In genomic region chr4:141545743-141546333, GRCm38 (mm10) we compare ENCODE assay signal across 8 mouse cellular contexts. TPM values are rescaled to one million over a fixed set of nuclear protein-coding genes. Genes with fewer than 3 reads are reported as not detected.
DNase-seq lines count a peak whose midpoint lies in the region; ATAC-seq lines count a peak whose summit lies in the region.

No protein-coding gene starts in this region.

- peak overlapping the region; percentile 100 for H3K27ac ChIP-seq in heart, embryonic 14.5 days (replicated peaks in 1 of 2; ENCODE audit: control insufficient read depth in 1 of 2, insufficient read depth in 1 of 2, low read depth in 2 of 2, low read length in 2 of 2)
- peak overlapping the region; percentile 99 for H3K27ac ChIP-seq in liver, embryonic 13.5 days
- peak overlapping the region; percentile 100 for H3K27ac ChIP-seq in stomach, embryonic 16.5 days (ENCODE audit: low read length)

- no peaks in the 10 kb centered on the region for H3K36me3 ChIP-seq in heart, embryonic 14.5 days (ENCODE audit: control insufficient read depth, insufficient read depth, low read length)
- no peaks in the 10 kb centered on the region for H3K36me3 ChIP-seq in liver, embryonic 13.5 days
- H3K36me3 ChIP-seq in stomach, embryonic 16.5 days (ENCODE audit: control insufficient read depth, insufficient read depth, low read length): no peaks in the 10 kb centered on the region

- H3K9ac ChIP-seq in heart, embryonic 14.5 days (ENCODE audit: low read length): peak overlapping the region; percentile 99
- H3K9ac ChIP-seq in liver, embryonic 13.5 days: peak overlapping the region; percentile 97
- peak overlapping the region; percentile 99 for H3K9ac ChIP-seq in stomach, embryonic 16.5 days (ENCODE audit: low read length)

- H3K4me2 ChIP-seq in heart, embryonic 14.5 days (ENCODE audit: low read length): peak overlapping the region; percentile 95
- H3K4me2 ChIP-seq in liver, embryonic 13.5 days: peak overlapping the region; percentile 100
- peak overlapping the region; percentile 95 for H3K4me2 ChIP-seq in stomach, embryonic 16.5 days (ENCODE audit: low read depth, low read length)

- no peaks in the 10 kb centered on the region for H3K9me3 ChIP-seq in heart, embryonic 14.5 days (ENCODE audit: control insufficient read depth, low read length)
- no peaks in the 10 kb centered on the region for H3K9me3 ChIP-seq in liver, embryonic 13.5 days (replicated peaks)
- H3K9me3 ChIP-seq in stomach, embryonic 16.5 days (replicated peaks; ENCODE audit: control insufficient read depth, low read length): no peaks in the 10 kb centered on the region

- WGBS in heart, embryonic 14.5 days: under 1% methylated on average over 51 of the region's 56 CpGs
- WGBS in liver, embryonic 13.5 days (ENCODE audit: insufficient replicate concordance): under 1% methylated on average over 55 of the region's 56 CpGs
- under 1% methylated on average over 54 of the region's 56 CpGs for WGBS in stomach, embryonic 16.5 days

- peak; percentile 89 for ATAC-seq in erythroid progenitor cell, adult 5-6 weeks (replicated peaks; ENCODE audit: low FRiP score, poor library complexity, severe bottlenecking)
- peak; percentile 85 for ATAC-seq in heart, embryonic 14.5 days (ENCODE audit: insufficient number of reproducible peaks, insufficient read depth, low FRiP score, low read depth)
- peak; percentile 88 for ATAC-seq in liver, embryonic 13.5 days (ENCODE audit: low read depth)
- peak; percentile 90 for ATAC-seq in stomach, embryonic 16.5 days (ENCODE audit: insufficient read depth, low FRiP score)

- DNase-seq in CD4-positive helper T cell, adult 2 months (ENCODE audit: low read depth, low spot score): peak; percentile 100
- DNase-seq in brain, embryonic 18.5 days (ENCODE audit: low read depth, low spot score): peak; percentile 97
- peak; percentile 100 for DNase-seq in kidney, postnatal 14 days
- DNase-seq in liver, embryonic 13.5 days: peak; percentile 97
- peak; percentile 100 for DNase-seq in neural tube, embryonic 10.5 days (ENCODE audit: extremely low spot score, low spot score)

- H3K27me3 ChIP-seq in heart, embryonic 14.5 days (ENCODE audit: control insufficient read depth, insufficient read depth, low read length): no peaks in the 10 kb centered on the region
- H3K27me3 ChIP-seq in liver, embryonic 13.5 days: no peaks in the 10 kb centered on the region
- H3K27me3 ChIP-seq in stomach, embryonic 16.5 days (ENCODE audit: control insufficient read depth, insufficient read depth, low read length): no peaks in the 10 kb centered on the region

- peaks cover 2 to 16% of the 10 kb centered on the region in 2 experiments; a peak in 3 of 4 replicates for H3K4me1 ChIP-seq in heart, embryonic 14.5 days (ENCODE audit: control insufficient read depth in 2 of 2, insufficient read depth in 2 of 2, low read length in 2 of 2)
- peaks cover 40% of the 10 kb centered on the region for H3K4me1 ChIP-seq in liver, embryonic 13.5 days (replicated peaks)
- H3K4me1 ChIP-seq in stomach, embryonic 16.5 days (ENCODE audit: control insufficient read depth, insufficient read depth, low read length): no peaks in the 10 kb centered on the region

- H3K4me3 ChIP-seq in heart, embryonic 14.5 days (ENCODE audit: control insufficient read depth in 1 of 2, insufficient read depth in 1 of 2, low read depth in 1 of 2, low read length in 2 of 2): peak overlapping the region; percentile 70 to 88
- peak overlapping the region; percentile 93 for H3K4me3 ChIP-seq in liver, embryonic 13.5 days (replicated peaks)
- peak overlapping the region; percentile 81 for H3K4me3 ChIP-seq in stomach, embryonic 16.5 days (replicated peaks; ENCODE audit: low read length)

RNA-seq across cellular contexts. Expression of gene Spen, which starts 7.4 kb away (rescaled TPM):
- total RNA-seq in erythroid progenitor cell, adult 5-6 weeks (2015; ENCODE audit: low replicate concordance): 72.9 and 77.1 TPM in 2 replicates
- 132 and 139 TPM in 2 replicates for total RNA-seq in erythroid progenitor cell, adult 5-6 weeks (2017; ENCODE audit: low replicate concordance)
- 9.6 and 10.7 TPM in 2 replicates for polyA plus RNA-seq in heart, embryonic 14.5 days (2014; fragmentation: Nextera tagmentation; extraction: Ambion mirVana)
- 4.2 and 4.8 TPM in 2 replicates for polyA plus RNA-seq in liver, embryonic 13.5 days (2015; fragmentation: Nextera tagmentation; extraction: Ambion mirVana)
- 6.2 and 7.2 TPM in 2 replicates for polyA plus RNA-seq in stomach, embryonic 16.5 days (2015; fragmentation: Nextera tagmentation; extraction: Ambion mirVana)

Comparison
In these comparisons a context has a peak if more than half of its experiments do, and no peak if none do; other contexts are left out.
1. Peak in every context shown above with its lines: DNase-seq, ATAC-seq, H3K4me3 ChIP-seq and H3K27ac ChIP-seq.